10 mouse cellular contexts compared by ENCODE assay signal in genomic region chr11:114699511-114699910, GRCm38 (mm10). TPM values are rescaled to one million over a fixed set of nuclear protein-coding genes. Genes with fewer than 3 reads are reported as not detected.
DNase-seq lines count a peak whose midpoint lies in the region; ATAC-seq lines count a peak whose summit lies in the region.
"Had no signal": no experiment of that assay in that cellular context is flagged by ENCODE, and none has a peak within 500 bp of the region (broad histone marks: within the 10 kb centered on the region; RNA-seq: fewer than 3 reads in every experiment).

No protein-coding gene starts in this region.

- 71% methylated on average over 12 of the region's 12 CpGs for WGBS in embryonic facial prominence, embryonic 14.5 days
- WGBS in embryonic facial prominence, embryonic 10.5 days: 86% methylated on average over 12 of the region's 12 CpGs
- WGBS in midbrain, embryonic 11.5 days: 85% methylated on average over 12 of the region's 12 CpGs

- no peaks in the 10 kb centered on the region for H3K9me3 ChIP-seq in embryonic facial prominence, embryonic 14.5 days (ENCODE audit: control insufficient read depth, low read length)
- H3K9me3 ChIP-seq in embryonic facial prominence, embryonic 10.5 days: no peaks in the 10 kb centered on the region
- H3K9me3 ChIP-seq in midbrain, embryonic 11.5 days (ENCODE audit: control insufficient read depth, low read length): no peaks in the 10 kb centered on the region
- H3K9me3 ChIP-seq: forebrain, embryonic 12.5 days had no signal

- no peak overlapping the region for H3K27ac ChIP-seq in embryonic facial prominence, embryonic 14.5 days (replicated peaks; ENCODE audit: low read depth, low read length)
- no peak overlapping the region for H3K27ac ChIP-seq in embryonic facial prominence, embryonic 10.5 days (replicated peaks)
- no peak overlapping the region for H3K27ac ChIP-seq in midbrain, embryonic 11.5 days (ENCODE audit: low read depth, low read length)
- H3K27ac ChIP-seq: forebrain, embryonic 12.5 days had no signal

- H3K4me3 ChIP-seq in embryonic facial prominence, embryonic 14.5 days (ENCODE audit: low read depth, low read length): no peak overlapping the region
- no peak overlapping the region for H3K4me3 ChIP-seq in embryonic facial prominence, embryonic 10.5 days
- no peak overlapping the region for H3K4me3 ChIP-seq in midbrain, embryonic 11.5 days (ENCODE audit: low read depth, low read length)
- H3K4me3 ChIP-seq: forebrain, embryonic 12.5 days had no signal

- no peak overlapping the region for H3K4me2 ChIP-seq in embryonic facial prominence, embryonic 14.5 days (ENCODE audit: low read depth, low read length)
- H3K4me2 ChIP-seq in midbrain, embryonic 11.5 days: no peak overlapping the region
- H3K4me2 ChIP-seq: forebrain, embryonic 12.5 days had no signal

- peaks cover 13% of the 10 kb centered on the region for H3K36me3 ChIP-seq in embryonic facial prominence, embryonic 14.5 days (ENCODE audit: control insufficient read depth, insufficient read depth, low read length)
- peaks cover 21% of the 10 kb centered on the region for H3K36me3 ChIP-seq in embryonic facial prominence, embryonic 10.5 days (replicated peaks)
- H3K36me3 ChIP-seq in midbrain, embryonic 11.5 days (ENCODE audit: control insufficient read depth, insufficient read depth, low read length): no peaks in the 10 kb centered on the region

- ATAC-seq in embryonic facial prominence, embryonic 14.5 days (ENCODE audit: low read depth): peak; percentile 58; the same call in 1 of the 2 replicates
- no peak for ATAC-seq in midbrain, embryonic 11.5 days (ENCODE audit: low FRiP score)

- peak; percentile 85 for DNase-seq in embryonic facial prominence, embryonic 14.5 days (ENCODE audit: low spot score)
- no peak for DNase-seq in embryonic facial prominence, embryonic 10.5 days (ENCODE audit: low spot score)
- DNase-seq in gastrocnemius, adult 18-20 months (ENCODE audit: low spot score): peak; percentile 81
- peak; percentile 29 to 30 for DNase-seq in kidney, adult 8-10 months
- peak; percentile 82 for DNase-seq in skeletal muscle tissue, adult 2 months (ENCODE audit: low read depth, low spot score)
- no peak for DNase-seq in ovary, postnatal 36 days (ENCODE audit: low spot score)
- no peak for DNase-seq in layer of hippocampus, adult 9-11 months
- no peak for DNase-seq in midbrain, embryonic 11.5 days (ENCODE audit: low spot score, missing footprints)

- no peaks in the 10 kb centered on the region for H3K27me3 ChIP-seq in embryonic facial prominence, embryonic 14.5 days (replicated peaks; ENCODE audit: control insufficient read depth, insufficient read depth, low read length)
- H3K27me3 ChIP-seq in embryonic facial prominence, embryonic 10.5 days (replicated peaks; ENCODE audit: low read depth, poor library complexity, severe bottlenecking): no peaks in the 10 kb centered on the region
- H3K27me3 ChIP-seq in midbrain, embryonic 11.5 days (ENCODE audit: control insufficient read depth, insufficient read depth, low read length): no peaks in the 10 kb centered on the region
- H3K27me3 ChIP-seq: forebrain, embryonic 12.5 days had no signal

- peaks cover 13% of the 10 kb centered on the region for H3K4me1 ChIP-seq in embryonic facial prominence, embryonic 14.5 days (ENCODE audit: control insufficient read depth, insufficient read depth, low read length)
- peaks cover 23% of the 10 kb centered on the region for H3K4me1 ChIP-seq in embryonic facial prominence, embryonic 10.5 days
- H3K4me1 ChIP-seq in midbrain, embryonic 11.5 days (ENCODE audit: control insufficient read depth, insufficient read depth, low read length): peaks cover 7% of the 10 kb centered on the region; the same call in 1 of the 2 replicates

- no peak overlapping the region for H3K9ac ChIP-seq in embryonic facial prominence, embryonic 14.5 days (ENCODE audit: low read depth, low read length)
- no peak overlapping the region for H3K9ac ChIP-seq in midbrain, embryonic 11.5 days (ENCODE audit: low read length)
- H3K9ac ChIP-seq: forebrain, embryonic 12.5 days had no signal

RNA-seq across cellular contexts. Expression of gene Ttyh2, which starts 24.3 kb away (rescaled TPM):
- 37.7 and 41.1 TPM in 2 replicates for polyA plus RNA-seq in embryonic facial prominence, embryonic 14.5 days (2014; fragmentation: Nextera tagmentation; extraction: Ambion mirVana)
- 14.9 and 16.1 TPM in 2 replicates for polyA plus RNA-seq in embryonic facial prominence, embryonic 10.5 days (2016; fragmentation: Nextera tagmentation; extraction: Ambion mirVana)
- total RNA-seq in gastrocnemius, adult 18-20 months (2021): 10 to 100 TPM; 15.6 to 16.7 TPM
- polyA plus RNA-seq in midbrain, embryonic 11.5 days (2014; fragmentation: Nextera tagmentation; extraction: Ambion mirVana): 11.0 and 11.4 TPM in 2 replicates

RNA-seq across cellular contexts. Expression of gene Dnaic2, which starts 27.7 kb away (rescaled TPM):
- 2.2 and 4.6 TPM in 2 replicates for polyA plus RNA-seq in embryonic facial prominence, embryonic 14.5 days (2014; fragmentation: Nextera tagmentation; extraction: Ambion mirVana)
- 1.7 and 1.8 TPM in 2 replicates for polyA plus RNA-seq in embryonic facial prominence, embryonic 10.5 days (2016; fragmentation: Nextera tagmentation; extraction: Ambion mirVana)
- total RNA-seq in gastrocnemius, adult 18-20 months (2021): under 1 TPM; 0.07 to 0.12 TPM
- polyA plus RNA-seq in midbrain, embryonic 11.5 days (2014; fragmentation: Nextera tagmentation; extraction: Ambion mirVana): 1.2 and 1.3 TPM in 2 replicates
- total RNA-seq: liver, adult 2 months had no signal

RNA-seq across cellular contexts. Expression of gene Rpl38, which starts 31.2 kb away (rescaled TPM):
- 1,079 and 1,191 TPM in 2 replicates for polyA plus RNA-seq in embryonic facial prominence, embryonic 14.5 days (2014; fragmentation: Nextera tagmentation; extraction: Ambion mirVana)
- 1,047 and 1,098 TPM in 2 replicates for polyA plus RNA-seq in embryonic facial prominence, embryonic 10.5 days (2016; fragmentation: Nextera tagmentation; extraction: Ambion mirVana)
- total RNA-seq in gastrocnemius, adult 18-20 months (2021): 100 to 1,000 TPM; 619 to 713 TPM
- 839 and 977 TPM in 2 replicates for polyA plus RNA-seq in midbrain, embryonic 11.5 days (2014; fragmentation: Nextera tagmentation; extraction: Ambion mirVana)

Comparison
In these comparisons a context has a peak if more than half of its experiments do, and no peak if none do; other contexts are left out.
1. DNase-seq: peak in embryonic facial prominence, embryonic 14.5 days (single experiment), gastrocnemius, adult 18-20 months (single experiment), kidney, adult 8-10 months (2 of 2) and skeletal muscle tissue, adult 2 months (single experiment); none in embryonic facial prominence, embryonic 10.5 days (single experiment), ovary, postnatal 36 days (single experiment), layer of hippocampus, adult 9-11 months (single experiment) and midbrain, embryonic 11.5 days (single experiment).